Mouse (Mus musculus) testis, adult 2 months (tissue): ENCODE results near the gene Dner. TPM values are rescaled to one million over a fixed set of nuclear protein-coding genes. Genes with fewer than 3 reads are reported as not detected.

Experiments used
- H3K27ac ChIP-seq: fragments of 200-500 bp; 2 replicates; pipeline ENCODE4 v1.5.1; 2012; ENCODE audit warnings: low read depth, low read length; ENCODE audit not compliant: control insufficient read depth, insufficient read depth
- H3K27me3 ChIP-seq: fragments of 200-500 bp; 2 replicates; pipeline ENCODE4 v1.6.1; 2012; ENCODE audit warnings: mild to moderate bottlenecking, low read length, moderate library complexity; ENCODE audit not compliant: control insufficient read depth, insufficient read depth
- H3K36me3 ChIP-seq: fragments of 200-500 bp; 2 replicates; pipeline ENCODE4 v1.6.1; 2012; ENCODE audit warnings: mild to moderate bottlenecking, low read length; ENCODE audit not compliant: control insufficient read depth, insufficient read depth
- H3K4me1 ChIP-seq: fragments of 200-500 bp; 2 replicates; pipeline ENCODE4 v1.6.1; 2012; ENCODE audit warnings: low read length; ENCODE audit not compliant: control insufficient read depth, insufficient read depth
- H3K4me3 ChIP-seq: fragments of 200-500 bp; 2 replicates; pipeline ENCODE4 v1.5.1; 2012; ENCODE audit warnings: low read depth, mild to moderate bottlenecking, low read length, moderate library complexity, mixed read lengths; ENCODE audit not compliant: control insufficient read depth
- CTCF ChIP-seq: fragments of 200-500 bp; IDR thresholded peaks from 2 replicates; pipeline ENCODE4 v1.5.1; 2012; ENCODE audit warnings: low read depth, mild to moderate bottlenecking, inconsistent platforms, low read length, moderate library complexity; ENCODE audit not compliant: control insufficient read depth, insufficient read depth, insufficient replicate concordance
- POLR2A ChIP-seq: fragments of 200-500 bp; IDR thresholded peaks from 2 replicates; pipeline ENCODE4 v1.6.1; 2012; ENCODE audit warnings: low read depth, mild to moderate bottlenecking, inconsistent platforms, low read length, moderate library complexity; ENCODE audit not compliant: control insufficient read depth
- polyA plus RNA-seq: library from polyadenylated mRNA; depleted of rRNA; stranded (reverse); fragments of >200 nt; gene quantifications from 2 replicates; pipeline ENCODE4 v1.2.3, GENCODE M21; 2012; rRNA removed

Dner gene
- 0.65 and 0.96 TPM in 2 replicates for polyA plus RNA-seq

- peaks cover 11% of the 10 kb centered on the region for H3K4me1 ChIP-seq
- H3K4me3 ChIP-seq: peak within 1 kb of the TSS; percentile 48
- TF ChIP-seq CTCF: no peak
- TF ChIP-seq POLR2A: no peak
- H3K27me3 ChIP-seq: no peaks in the 10 kb centered on the region
- no peak within 1 kb of the TSS for H3K27ac ChIP-seq
- no peaks in the 10 kb centered on the region for H3K36me3 ChIP-seq
Measured at GRCm38 (mm10) chr1:84695517-84696411, at the start of gene Dner. Gene Dner, minus strand, starts transcription at chr1:84696221.

- no peaks in the 10 kb centered on the region for H3K4me1 ChIP-seq
- H3K27ac ChIP-seq: no peak overlapping the region
- no peaks in the 10 kb centered on the region for H3K27me3 ChIP-seq
- no peak overlapping the region for H3K4me3 ChIP-seq
- peaks cover 3% of the 10 kb centered on the region for H3K36me3 ChIP-seq
- TF ChIP-seq POLR2A (no peak), CTCF (no peak)
Measured at GRCm38 (mm10) chr1:84742156-84742555, 46.1 kb upstream of the Dner start.

DNA sequence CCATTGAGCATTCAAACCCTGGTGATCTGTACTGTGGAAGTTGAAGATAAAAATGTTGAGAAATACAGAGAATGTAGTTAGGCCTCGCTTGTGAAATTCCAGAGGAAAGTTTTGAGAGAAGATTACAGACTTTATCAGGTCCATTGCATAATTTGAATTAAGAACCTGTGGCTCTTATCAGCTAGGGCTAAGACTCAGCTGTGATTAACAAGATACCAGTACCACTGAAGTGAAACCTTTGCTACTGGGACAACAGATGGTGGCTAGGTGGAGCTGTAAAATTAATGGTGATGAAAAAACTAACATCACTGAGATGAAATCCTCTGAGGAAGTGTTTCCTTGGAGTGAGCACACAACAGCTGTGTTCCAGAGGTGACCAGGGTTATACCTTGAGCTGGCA lies 44.1 kb upstream of the Dner start:
- peaks cover 3% of the 10 kb centered on the region for H3K36me3 ChIP-seq
- H3K4me3 ChIP-seq: no peak overlapping the region
- no peaks in the 10 kb centered on the region for H3K27me3 ChIP-seq
- no peak for TF ChIP-seq POLR2A
- TF ChIP-seq CTCF: no peak
- no peaks in the 10 kb centered on the region for H3K4me1 ChIP-seq
- H3K27ac ChIP-seq: no peak overlapping the region

- TF ChIP-seq CTCF (no peak), POLR2A (no peak)
- Histone ChIP-seq H3K4me3 (no peak overlapping the region), H3K27ac (no peak overlapping the region), H3K36me3 (peaks cover 3% of the 10 kb centered on the region), H3K4me1 (no peaks in the 10 kb centered on the region), H3K27me3 (no peaks in the 10 kb centered on the region)
Measured at GRCm38 (mm10) chr1:84737097-84737496, 41.1 kb upstream of the Dner start.

DNA sequence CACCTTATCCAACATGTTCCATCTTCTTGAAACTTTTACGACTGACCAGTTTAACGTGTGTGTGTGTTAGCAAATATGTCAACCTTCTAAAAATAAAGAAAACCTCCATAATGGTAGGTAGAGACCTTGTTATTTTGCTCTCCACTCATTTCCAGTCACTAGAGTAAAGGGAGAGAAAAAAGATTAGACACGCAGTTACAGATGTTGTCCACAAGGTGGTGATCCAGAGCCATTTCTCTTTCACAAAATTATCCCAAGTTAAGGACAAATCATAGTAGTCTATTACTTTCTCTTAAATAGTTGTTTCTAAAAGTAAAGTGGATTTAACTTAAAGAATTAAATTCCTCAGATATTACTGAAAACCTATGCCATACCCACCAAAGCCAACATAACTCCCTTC lies 37.8 kb upstream of the Dner start:
- TF ChIP-seq CTCF (no peak), POLR2A (no peak)
- H3K36me3 ChIP-seq: no peaks in the 10 kb centered on the region; the same call in 1 of the 2 replicates
- H3K27me3 ChIP-seq: no peaks in the 10 kb centered on the region
- no peak overlapping the region for H3K4me3 ChIP-seq
- no peaks in the 10 kb centered on the region for H3K4me1 ChIP-seq
- no peak overlapping the region for H3K27ac ChIP-seq

- Histone ChIP-seq H3K27me3 (no peaks in the 10 kb centered on the region), H3K4me3 (no peak overlapping the region), H3K36me3 (no peaks in the 10 kb centered on the region; the same call in 1 of the 2 replicates), H3K27ac (no peak overlapping the region), H3K4me1 (no peaks in the 10 kb centered on the region)
- TF ChIP-seq POLR2A: no peak
- TF ChIP-seq CTCF: no peak
Measured at GRCm38 (mm10) chr1:84731763-84732162, 35.7 kb upstream of the Dner start.

GRCm38 (mm10) chr1:84722841-84723240 lies 26.8 kb upstream of the Dner start:
- no peak overlapping the region for H3K4me3 ChIP-seq
- TF ChIP-seq CTCF (no peak), POLR2A (no peak)
- H3K4me1 ChIP-seq: no peaks in the 10 kb centered on the region
- H3K27me3 ChIP-seq: no peaks in the 10 kb centered on the region
- peaks cover 1% of the 10 kb centered on the region for H3K36me3 ChIP-seq
- H3K27ac ChIP-seq: no peak overlapping the region
